Mouse (Mus musculus) forebrain, embryonic 11.5 days (tissue): Measurements from ENCODE around the gene Ern2. TPM values are rescaled to one million over a fixed set of nuclear protein-coding genes. Genes with fewer than 3 reads are reported as not detected.
A peak's percentile ranks its signal among the peaks of the same experiment; 100 is the strongest.

Experiments used
- ATAC-seq: fragments of 200-750 bp; cut with Nextera tagmentation; replicated peaks from 2 replicates; pipeline ENCODE4 v1.8.0; 2017; ENCODE audit warnings: moderate TSS enrichment; ENCODE audit not compliant: low FRiP score
- DNase-seq: peaks from one replicate; pipeline ENCODE4 v3.0.0-alpha.2; 2017; ENCODE audit warnings: low spot score
- H3K27ac ChIP-seq: fragments of 300-500 bp; sonication (generic); 2 replicates; pipeline ENCODE4 v1.5.1; 2014; ENCODE audit warnings: low read depth, low read length
- H3K27me3 ChIP-seq: fragments of 300-500 bp; sonication (generic); 2 replicates; pipeline ENCODE4 v1.6.1; 2014; ENCODE audit warnings: mild to moderate bottlenecking, low read length, mixed read lengths; ENCODE audit not compliant: control insufficient read depth, insufficient read depth
- H3K36me3 ChIP-seq: fragments of 300-500 bp; sonication (generic); 2 replicates; pipeline ENCODE4 v1.6.1; 2014; ENCODE audit warnings: mild to moderate bottlenecking, low read length, moderate library complexity, mixed read lengths; ENCODE audit not compliant: control insufficient read depth, insufficient read depth
- H3K4me1 ChIP-seq: fragments of 300-500 bp; sonication (generic); replicated peaks from 2 replicates; pipeline ENCODE4 v1.6.1; 2014; ENCODE audit warnings: low read length, mixed read lengths; ENCODE audit not compliant: control insufficient read depth, insufficient read depth
- H3K4me2 ChIP-seq: fragments of 300-500 bp; sonication (generic); 2 replicates; pipeline ENCODE4 v1.6.1; 2014; ENCODE audit warnings: low read depth, mild to moderate bottlenecking, low read length, moderate library complexity, mixed read lengths; ENCODE audit not compliant: severe bottlenecking
- H3K4me3 ChIP-seq: fragments of 300-500 bp; sonication (generic); 2 replicates; pipeline ENCODE4 v1.5.1; 2014; ENCODE audit warnings: low read depth, low read length
- H3K9ac ChIP-seq: fragments of 300-500 bp; sonication (generic); 2 replicates; pipeline ENCODE4 v1.6.1; 2014; ENCODE audit warnings: low read length
- H3K9me3 ChIP-seq: fragments of 300-500 bp; sonication (generic); 2 replicates; pipeline ENCODE4 v1.6.1; 2016; ENCODE audit warnings: low read length, mixed read lengths; ENCODE audit not compliant: control insufficient read depth
- whole genome bisulfite sequencing: fragments of 180-500 bp; shearing (Covaris S2); extraction: QIAGEN DNeasy Blood & Tissue Kit; methylation state at CpG from one replicate; pipeline ENCODE4 v1.1.7; 2014; 5-methylcytosine and 5-hydroxymethylcytosine counted together
- polyA plus RNA-seq: library from polyadenylated mRNA; unstranded; fragments of >200 nt; fragmentation: Nextera tagmentation; extraction: Ambion mirVana; gene quantifications from 2 replicates; pipeline ENCODE4 v1.2.1, GENCODE M21; 2014

Gene Ern2
- polyA plus RNA-seq, 1 experiment from 2014 or later = 0.23 TPM

DNA sequence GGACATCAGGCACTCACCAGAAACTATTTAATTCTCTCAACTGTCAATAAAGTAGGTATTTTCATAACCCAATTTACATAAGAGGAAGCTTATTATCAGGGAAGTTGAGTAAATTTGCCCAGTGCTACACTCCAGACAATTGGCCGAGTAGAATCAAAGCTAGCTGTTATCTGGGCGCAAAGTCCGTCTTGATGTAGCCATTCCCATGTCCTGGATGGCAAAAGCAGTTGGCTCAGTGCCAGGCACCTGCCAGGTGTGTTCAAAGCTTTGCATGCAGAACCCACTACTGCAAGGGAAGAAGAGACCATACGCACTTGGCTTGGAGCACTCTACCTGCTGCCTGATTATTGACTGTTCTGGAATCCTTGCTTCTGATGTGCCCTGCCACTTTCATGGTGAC lies 33.5 kb downstream of the Ern2 start:
- H3K9me3 ChIP-seq = no peaks in the 10 kb centered on the region
- no peaks in the 10 kb centered on the region for H3K4me1 ChIP-seq
- DNase-seq (no peak), ATAC-seq (no peak)
- H3K27ac ChIP-seq = no peak overlapping the region
- no peaks in the 10 kb centered on the region for H3K27me3 ChIP-seq
- no peak overlapping the region for H3K4me2 ChIP-seq
- peaks cover 3% of the 10 kb centered on the region for H3K36me3 ChIP-seq
- H3K9ac ChIP-seq = no peak overlapping the region
- H3K4me3 ChIP-seq = no peak overlapping the region
- WGBS = 92% methylated on average over 4 of the region's 4 CpGs

DNA sequence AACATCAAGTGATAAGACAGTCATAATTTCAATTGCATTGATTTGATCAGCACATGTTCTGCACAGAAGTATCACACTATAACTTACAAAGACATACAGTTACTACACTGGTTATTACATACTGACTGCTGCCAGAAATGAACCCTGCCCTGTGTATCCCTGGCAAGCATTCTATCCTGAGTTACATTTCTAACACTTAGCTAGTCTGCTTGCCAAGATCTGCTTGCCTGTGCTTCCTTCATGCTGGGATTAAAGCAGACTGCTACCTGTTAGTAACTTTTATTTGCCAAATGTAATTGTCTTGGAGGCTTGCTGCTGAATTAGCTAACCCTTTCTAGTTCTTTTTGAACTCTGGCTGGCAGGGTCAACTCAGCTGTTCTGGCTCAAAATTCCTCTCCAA lies 45.0 kb downstream of the Ern2 start:
- Histone ChIP-seq H3K4me1 (no peaks in the 10 kb centered on the region), H3K27ac (no peak overlapping the region), H3K36me3 (peaks cover 1% of the 10 kb centered on the region; the same call in 1 of the 2 replicates), H3K9ac (no peak overlapping the region), H3K4me2 (no peak overlapping the region), H3K9me3 (no peaks in the 10 kb centered on the region), H3K27me3 (no peaks in the 10 kb centered on the region), H3K4me3 (no peak overlapping the region)
- ATAC-seq = no peak
- no peak for DNase-seq

DNA sequence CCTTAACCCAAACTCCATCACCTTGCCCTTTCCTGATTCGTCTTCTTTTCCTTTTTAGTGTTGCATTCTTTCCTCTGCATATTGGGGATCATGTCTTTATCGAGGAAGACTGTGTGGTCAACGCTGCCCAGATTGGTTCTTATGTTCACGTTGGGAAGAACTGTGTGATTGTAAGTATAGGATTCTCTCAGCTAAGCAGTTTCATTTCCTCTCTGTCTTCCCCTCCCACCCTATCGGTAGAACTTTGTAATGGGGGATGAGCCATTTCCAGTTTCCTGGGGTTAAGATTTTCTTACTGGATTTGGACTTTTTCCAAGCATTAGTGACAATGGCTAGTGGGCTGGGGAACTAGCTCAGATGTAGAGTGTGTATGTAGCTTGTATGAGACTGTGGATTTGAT lies 47.8 kb downstream of the Ern2 start:
- WGBS = 90% methylated on average over 5 of the region's 5 CpGs
- Histone ChIP-seq H3K4me3 (no peak overlapping the region), H3K9me3 (no peaks in the 10 kb centered on the region), H3K4me2 (no peak overlapping the region), H3K36me3 (peaks cover 2% of the 10 kb centered on the region; the same call in 1 of the 2 replicates), H3K9ac (no peak overlapping the region), H3K27me3 (no peaks in the 10 kb centered on the region), H3K27ac (no peak overlapping the region), H3K4me1 (no peaks in the 10 kb centered on the region; the same call in 1 of the 2 replicates)
- ATAC-seq = no peak
- DNase-seq = no peak

- Histone ChIP-seq H3K27ac (no peak overlapping the region), H3K4me2 (no peak overlapping the region), H3K9me3 (no peaks in the 10 kb centered on the region), H3K4me3 (no peak overlapping the region), H3K36me3 (peaks cover 2% of the 10 kb centered on the region; the same call in 1 of the 2 replicates), H3K27me3 (no peaks in the 10 kb centered on the region), H3K9ac (no peak overlapping the region), H3K4me1 (no peaks in the 10 kb centered on the region; the same call in 1 of the 2 replicates)
- no peak for ATAC-seq
- no peak for DNase-seq
Observed at GRCm38 (mm10) chr7:122137071-122137470, 48.9 kb downstream of the Ern2 start.

- 73% methylated on average over 10 of the region's 10 CpGs for WGBS
Observed at GRCm38 (mm10) chr7:122135070-122135469, 50.9 kb downstream of the Ern2 start.

GRCm38 (mm10) chr7:122133338-122133625 lies 52.7 kb downstream of the Ern2 start:
- WGBS = 21% methylated on average over 8 of the region's 8 CpGs
- no peak for ATAC-seq
- H3K4me1 ChIP-seq = no peaks in the 10 kb centered on the region; the same call in 1 of the 2 replicates
- no peak for DNase-seq
- no peak overlapping the region for H3K27ac ChIP-seq
- H3K9ac ChIP-seq = peak overlapping the region; percentile 87
- H3K4me2 ChIP-seq = peak overlapping the region; percentile 68
- no peaks in the 10 kb centered on the region for H3K9me3 ChIP-seq
- peaks cover 2% of the 10 kb centered on the region; the same call in 1 of the 2 replicates for H3K36me3 ChIP-seq
- no peaks in the 10 kb centered on the region for H3K27me3 ChIP-seq
- peak overlapping the region; percentile 86 for H3K4me3 ChIP-seq

More at GRCm38 (mm10) chr7:122135070-122135469, 50.9 kb downstream of the Ern2 start:
- no peak overlapping the region for H3K27ac ChIP-seq
- H3K4me2 ChIP-seq = no peak overlapping the region
- no peak overlapping the region for H3K9ac ChIP-seq
- H3K27me3 ChIP-seq = no peaks in the 10 kb centered on the region
- DNase-seq (no peak), ATAC-seq (no peak)
- H3K4me3 ChIP-seq = no peak overlapping the region
- H3K36me3 ChIP-seq = peaks cover 2% of the 10 kb centered on the region; the same call in 1 of the 2 replicates
- no peaks in the 10 kb centered on the region; the same call in 1 of the 2 replicates for H3K4me1 ChIP-seq
- no peaks in the 10 kb centered on the region for H3K9me3 ChIP-seq

DNA sequence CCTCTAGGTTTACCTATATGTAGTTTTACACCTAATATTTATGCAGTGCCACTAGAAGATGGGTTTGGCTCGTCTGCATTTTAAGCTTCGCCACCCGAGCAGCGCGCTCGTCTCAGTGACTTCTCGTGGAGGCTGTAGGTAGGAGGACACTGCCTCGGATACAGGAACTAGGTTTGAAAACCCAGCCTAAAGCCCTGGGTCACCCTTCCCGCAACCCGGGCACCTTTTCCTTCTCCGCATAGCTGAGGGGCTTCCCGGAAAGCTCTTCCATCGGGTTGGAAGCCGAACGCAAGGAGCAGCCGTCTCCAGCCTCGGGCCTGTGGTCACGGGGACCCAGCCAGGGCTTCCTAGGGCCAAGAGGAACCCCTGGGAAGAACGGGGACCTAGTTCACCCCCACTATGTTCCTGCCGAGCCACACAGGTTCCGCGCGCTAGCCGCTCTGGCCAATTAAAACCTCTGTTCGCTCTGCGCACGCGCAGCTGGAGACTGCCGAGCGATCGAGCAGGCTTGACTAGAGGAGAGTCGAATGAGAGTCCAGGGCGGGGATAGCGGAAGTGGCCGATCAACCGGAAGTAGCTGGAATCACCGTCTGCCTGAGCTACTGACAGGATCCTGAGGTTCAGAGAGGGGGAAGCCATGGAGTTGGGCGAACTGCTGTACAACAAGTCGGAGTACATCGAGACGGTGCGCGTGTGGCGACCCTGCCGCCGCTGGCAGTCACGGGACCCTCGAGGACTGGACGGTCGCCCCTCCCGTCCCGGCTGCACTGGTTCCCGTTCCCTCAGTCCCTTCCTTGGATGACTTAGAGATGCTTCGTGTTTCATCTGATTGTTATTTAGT lies 53.3 kb downstream of the Ern2 start, which contains the start of the genes Palb2 and Dctn5:
Gene Palb2 (minus strand): TSS at position 489 of the 841 bp plus-strand sequence.
Gene Dctn5 (plus strand): TSS at position 545 of the 841 bp plus-strand sequence.
- H3K9ac ChIP-seq = peak within 1 kb of the TSS; percentile 87
- ATAC-seq (peak; percentile 97), DNase-seq (peak; percentile 98)
- H3K4me1 ChIP-seq = no peaks in the 10 kb centered on the region; the same call in 1 of the 2 replicates
- H3K27me3 ChIP-seq = no peaks in the 10 kb centered on the region
- H3K9me3 ChIP-seq = no peaks in the 10 kb centered on the region
- H3K4me3 ChIP-seq = peak within 1 kb of the TSS; percentile 86
- H3K4me2 ChIP-seq = peak within 1 kb of the TSS; percentile 80
- no peak within 1 kb of the TSS for H3K27ac ChIP-seq
- WGBS = under 1% methylated on average over 54 of the region's 54 CpGs
- H3K36me3 ChIP-seq = peaks cover 2% of the 10 kb centered on the region; the same call in 1 of the 2 replicates

DNA sequence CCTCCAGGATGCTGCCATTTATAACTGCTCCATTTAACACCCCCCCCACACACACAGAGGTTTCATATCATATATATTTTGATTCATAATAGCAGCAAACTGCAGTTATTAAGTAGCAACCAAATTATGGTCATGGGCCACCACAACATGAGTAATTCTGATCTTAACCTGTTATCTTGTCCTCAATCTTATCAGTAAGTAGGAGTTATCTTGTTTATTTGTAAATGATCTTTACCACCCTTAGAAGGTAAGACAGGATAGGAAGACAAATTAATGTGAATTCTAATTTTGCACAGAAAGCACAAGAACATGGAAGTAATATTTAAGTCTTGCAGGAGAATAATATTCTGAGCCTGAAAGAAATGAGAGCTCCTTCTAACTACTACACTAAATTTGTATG lies 54.2 kb downstream of the Ern2 start:
- ATAC-seq = no peak
- DNase-seq = no peak
- Histone ChIP-seq H3K4me2 (peak overlapping the region; percentile 80), H3K9ac (peak overlapping the region; percentile 87), H3K9me3 (no peaks in the 10 kb centered on the region), H3K27ac (no peak overlapping the region), H3K4me3 (peak overlapping the region; percentile 86), H3K27me3 (no peaks in the 10 kb centered on the region), H3K4me1 (no peaks in the 10 kb centered on the region; the same call in 1 of the 2 replicates), H3K36me3 (peaks cover 2% of the 10 kb centered on the region; the same call in 1 of the 2 replicates)

DNA sequence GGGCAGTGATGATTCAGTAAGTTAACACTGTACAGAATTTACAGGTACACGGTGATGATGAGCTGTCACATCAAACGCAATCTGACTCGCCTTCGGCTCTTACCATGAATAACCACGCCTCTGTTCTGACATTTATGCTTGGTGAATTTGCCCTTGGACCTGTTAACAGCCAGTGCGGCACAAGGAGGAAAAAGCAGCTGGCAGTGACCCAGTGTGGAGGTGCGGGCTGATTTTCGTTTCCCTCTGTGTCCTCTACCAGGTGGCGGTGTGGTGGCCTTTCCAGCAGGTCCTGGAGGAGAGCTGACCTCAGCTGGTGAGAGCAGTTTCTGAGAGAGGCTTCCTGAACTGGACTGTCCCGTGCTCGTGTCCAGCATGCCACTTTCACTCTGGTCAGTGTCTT lies 59.1 kb downstream of the Ern2 start:
- no peak overlapping the region for H3K9ac ChIP-seq
- WGBS = 95% methylated on average over 11 of the region's 11 CpGs

More for the DNA sequence above, 59.1 kb downstream of the Ern2 start:
- Histone ChIP-seq H3K27me3 (no peaks in the 10 kb centered on the region), H3K9me3 (no peaks in the 10 kb centered on the region), H3K4me3 (no peak overlapping the region), H3K27ac (no peak overlapping the region), H3K4me2 (no peak overlapping the region), H3K36me3 (no peaks in the 10 kb centered on the region), H3K4me1 (no peaks in the 10 kb centered on the region)
- no peak for DNase-seq
- no peak for ATAC-seq
